In the genomic region with DNA sequence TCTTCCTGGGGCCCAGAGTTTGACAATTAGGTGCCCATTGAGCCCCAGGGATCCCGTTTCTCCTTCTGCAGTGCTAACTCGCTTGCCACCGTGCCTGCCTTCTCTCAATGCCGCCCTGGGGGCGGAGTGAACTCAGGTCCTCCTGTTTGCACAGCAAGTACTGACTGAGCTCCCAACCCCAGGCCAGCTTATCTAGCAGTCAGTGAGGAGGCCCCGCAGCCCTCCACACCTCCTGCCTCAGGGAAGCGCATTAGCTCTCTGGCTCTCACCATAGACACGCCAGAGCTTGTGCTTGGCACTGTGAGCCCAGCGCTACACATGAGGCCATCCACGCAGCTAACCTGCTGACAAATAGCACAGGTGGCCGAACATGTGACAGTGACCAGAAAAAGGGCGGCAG, we compare ENCODE assay signal across 19 mouse cellular contexts. TPM values are rescaled to one million over a fixed set of nuclear protein-coding genes. Genes with fewer than 3 reads are reported as not detected.
A peak's percentile ranks its signal among the peaks of the same experiment; 100 is the strongest.
DNase-seq lines count a peak whose midpoint lies in the region; ATAC-seq and TF ChIP-seq lines count a peak whose summit lies in the region.
"Had no signal": no experiment of that assay in that cellular context is flagged by ENCODE, and none has a peak within 500 bp of the region (broad histone marks: within the 10 kb centered on the region; RNA-seq: fewer than 3 reads in every experiment).

No protein-coding gene starts in this region.

- H3K27ac ChIP-seq in heart, embryonic 14.5 days (replicated peaks in 1 of 2; ENCODE audit: control insufficient read depth in 1 of 2, insufficient read depth in 1 of 2, low read depth in 2 of 2, low read length in 2 of 2), result 0 out of 4 replicates have a peak overlapping the region, but pooled peaks of 1 of the 2 experiments have one; percentile 2
- H3K27ac ChIP-seq in MEL (ENCODE audit: control insufficient read depth, low read depth, low read length), result no peak overlapping the region
- H3K27ac ChIP-seq in embryonic facial prominence, embryonic 13.5 days, result peak overlapping the region; percentile 48; the same call in 1 of the 2 replicates
- no peak overlapping the region for H3K27ac ChIP-seq in liver, embryonic 13.5 days
- H3K27ac ChIP-seq: forebrain, embryonic 10.5 days; hindbrain, embryonic 12.5 days; midbrain, embryonic 12.5 days had no signal

- no peak overlapping the region for H3K4me3 ChIP-seq in heart, embryonic 14.5 days (ENCODE audit: control insufficient read depth in 1 of 2, insufficient read depth in 1 of 2, low read depth in 1 of 2, low read length in 2 of 2)
- no peak overlapping the region for H3K4me3 ChIP-seq in MEL (ENCODE audit: control insufficient read depth in 1 of 2, insufficient read depth in 1 of 2, low read depth in 2 of 2, low read length in 2 of 2)
- no peak overlapping the region for H3K4me3 ChIP-seq in embryonic facial prominence, embryonic 13.5 days
- H3K4me3 ChIP-seq in liver, embryonic 13.5 days (replicated peaks), result no peak overlapping the region
- H3K4me3 ChIP-seq: forebrain, embryonic 10.5 days; hindbrain, embryonic 12.5 days; midbrain, embryonic 12.5 days had no signal

- no peak for TF ChIP-seq POLR2A in MEL (IDR thresholded peaks at IDR 0.05; ENCODE audit: control insufficient read depth in 1 of 2, insufficient read depth in 1 of 2, low read depth in 1 of 2, low read length in 2 of 2, poor library complexity in 1 of 2)

- H3K79me2 ChIP-seq in MEL (ENCODE audit: control insufficient read depth, insufficient read depth, low read length, poor library complexity), result no peaks in the 10 kb centered on the region

- ATAC-seq in heart, embryonic 14.5 days (ENCODE audit: insufficient number of reproducible peaks, insufficient read depth, low FRiP score, low read depth), result no peak
- ATAC-seq in embryonic facial prominence, embryonic 13.5 days (ENCODE audit: insufficient number of reproducible peaks, insufficient read depth, low FRiP score, low TSS enrichment, low read depth), result no peak
- peak; percentile 47 for ATAC-seq in liver, embryonic 13.5 days (ENCODE audit: low read depth)

- no peak overlapping the region for H3K4me2 ChIP-seq in heart, embryonic 14.5 days (ENCODE audit: low read length)
- H3K4me2 ChIP-seq in embryonic facial prominence, embryonic 13.5 days, result peak overlapping the region; percentile 7; the same call in 1 of the 2 replicates
- no peak overlapping the region for H3K4me2 ChIP-seq in liver, embryonic 13.5 days
- H3K4me2 ChIP-seq: hindbrain, embryonic 12.5 days; midbrain, embryonic 12.5 days had no signal

- H3K4me1 ChIP-seq in heart, embryonic 14.5 days (ENCODE audit: control insufficient read depth in 2 of 2, insufficient read depth in 2 of 2, low read length in 2 of 2), result peaks cover 20 to 29% of the 10 kb centered on the region in 2 experiments
- H3K4me1 ChIP-seq in MEL (ENCODE audit: control insufficient read depth in 1 of 2, insufficient read depth in 2 of 2, low read length in 2 of 2), result no peaks in the 10 kb centered on the region
- H3K4me1 ChIP-seq in embryonic facial prominence, embryonic 13.5 days, result peaks cover 30% of the 10 kb centered on the region
- H3K4me1 ChIP-seq in liver, embryonic 13.5 days (replicated peaks), result peaks cover 29% of the 10 kb centered on the region
- H3K4me1 ChIP-seq: midbrain, embryonic 12.5 days had no signal

- no peaks in the 10 kb centered on the region for H3K27me3 ChIP-seq in heart, embryonic 14.5 days (ENCODE audit: control insufficient read depth, insufficient read depth, low read length)
- peaks cover 0 to 2% of the 10 kb centered on the region in 2 experiments; a peak in 2 of 4 replicates for H3K27me3 ChIP-seq in MEL (ENCODE audit: control insufficient read depth in 1 of 2, insufficient read depth in 2 of 2, low read length in 2 of 2)
- no peaks in the 10 kb centered on the region for H3K27me3 ChIP-seq in embryonic facial prominence, embryonic 13.5 days
- no peaks in the 10 kb centered on the region; the same call in 1 of the 2 replicates for H3K27me3 ChIP-seq in liver, embryonic 13.5 days
- H3K27me3 ChIP-seq: hindbrain, embryonic 12.5 days; midbrain, embryonic 12.5 days had no signal

- H3K9me3 ChIP-seq in heart, embryonic 14.5 days (ENCODE audit: control insufficient read depth, low read length), result no peaks in the 10 kb centered on the region
- no peaks in the 10 kb centered on the region for H3K9me3 ChIP-seq in MEL (replicated peaks; ENCODE audit: insufficient read depth, low read length)
- no peaks in the 10 kb centered on the region for H3K9me3 ChIP-seq in embryonic facial prominence, embryonic 13.5 days
- no peaks in the 10 kb centered on the region for H3K9me3 ChIP-seq in liver, embryonic 13.5 days (replicated peaks)
- H3K9me3 ChIP-seq: forebrain, embryonic 10.5 days; hindbrain, embryonic 12.5 days; midbrain, embryonic 12.5 days had no signal

- TF ChIP-seq RAD21 in MEL (IDR thresholded peaks at IDR 0.05; ENCODE audit: low read depth, low read length), result no peak

- H3K36me3 ChIP-seq in heart, embryonic 14.5 days (ENCODE audit: control insufficient read depth, insufficient read depth, low read length), result no peaks in the 10 kb centered on the region
- H3K36me3 ChIP-seq in MEL (ENCODE audit: control insufficient read depth in 1 of 2, insufficient read depth in 2 of 2, low read length in 2 of 2), result no peaks in the 10 kb centered on the region
- peaks cover 2% of the 10 kb centered on the region; the same call in 1 of the 2 replicates for H3K36me3 ChIP-seq in embryonic facial prominence, embryonic 13.5 days
- no peaks in the 10 kb centered on the region for H3K36me3 ChIP-seq in liver, embryonic 13.5 days
- H3K36me3 ChIP-seq: forebrain, embryonic 10.5 days; hindbrain, embryonic 12.5 days; midbrain, embryonic 12.5 days had no signal

- no peak for TF ChIP-seq CTCF in MEL (IDR thresholded peaks at IDR 0.05 in 2 of 3, conservative IDR thresholded peaks at IDR 0.05 in 1 of 3; ENCODE audit: control insufficient read depth in 1 of 3, insufficient read depth in 1 of 3, low read depth in 2 of 3, low read length in 3 of 3, poor library complexity in 1 of 3, severe bottlenecking in 1 of 3)

- peak overlapping the region; percentile 28; the same call in 1 of the 2 replicates for H3K9ac ChIP-seq in heart, embryonic 14.5 days (ENCODE audit: low read length)
- no peak overlapping the region for H3K9ac ChIP-seq in MEL (ENCODE audit: control insufficient read depth, low read depth, low read length, poor library complexity, severe bottlenecking)
- H3K9ac ChIP-seq in embryonic facial prominence, embryonic 13.5 days, result peak overlapping the region; percentile 27; the same call in 1 of the 2 replicates
- no peak overlapping the region for H3K9ac ChIP-seq in liver, embryonic 13.5 days
- H3K9ac ChIP-seq: hindbrain, embryonic 12.5 days; midbrain, embryonic 12.5 days had no signal

- no peak for DNase-seq in heart, postnatal 4 days
- DNase-seq in MEL (ENCODE audit: low read depth, low spot score), result peak; percentile 54
- DNase-seq in liver, embryonic 13.5 days, result no peak
- no peak for DNase-seq in frontal cortex, postnatal 36 days (ENCODE audit: low spot score in 2 of 2)
- no peak for DNase-seq in layer of hippocampus, adult 8-10 months (ENCODE audit: low spot score in 2 of 2)
- no peak for DNase-seq in right cerebral cortex, postnatal 10 days (ENCODE audit: low spot score in 2 of 2)
- DNase-seq: adrenal gland, adult 8-10 months; B cell, adult 2 months; cerebellum, adult 9-10 months; heart, adult 11 months; kidney, adult 8-10 months; layer of hippocampus, adult 9-11 months; lung, adult 18-20 months; thymus, postnatal 4 days had no signal

- whole genome bisulfite sequencing in heart, embryonic 14.5 days, result 30% methylated on average over 12 of the region's 12 CpGs
- WGBS in embryonic facial prominence, embryonic 13.5 days, result 48% methylated on average over 12 of the region's 12 CpGs
- 36% methylated on average over 12 of the region's 12 CpGs for WGBS in liver, embryonic 13.5 days (ENCODE audit: insufficient replicate concordance)

- TF ChIP-seq EP300 in MEL (IDR thresholded peaks at IDR 0.05; ENCODE audit: low read depth in 1 of 2, low read length in 2 of 2), result no peak

TF ChIP-seq in MEL, 35 proteins besides CTCF, POLR2A, EP300 and RAD21:
- TF ChIP-seq HCFC1 (IDR thresholded peaks at IDR 0.05; ENCODE audit: low read depth, low read length) (no peak), MAX (IDR thresholded peaks at IDR 0.05; ENCODE audit: low read length) (no peak), BHLHE40 (IDR thresholded peaks at IDR 0.05; ENCODE audit: borderline replicate concordance, low read depth, low read length) (no peak), CHD1 (IDR thresholded peaks at IDR 0.05; ENCODE audit: low read depth, low read length) (no peak), POLR2AphosphoS5 (IDR thresholded peaks at IDR 0.05; ENCODE audit: borderline replicate concordance, low read depth, low read length) (no peak), ELF1 (IDR thresholded peaks at IDR 0.05; ENCODE audit: low read depth, low read length) (no peak), ZNF384 (IDR thresholded peaks at IDR 0.05; ENCODE audit: low read depth, low read length) (no peak), MYC (IDR thresholded peaks at IDR 0.05; ENCODE audit: low read depth, low read length) (no peak), UBTF (IDR thresholded peaks at IDR 0.05; ENCODE audit: borderline replicate concordance, insufficient read depth, low read depth, low read length) (no peak), ZC3H11A (IDR thresholded peaks at IDR 0.05; ENCODE audit: low read depth, low read length) (no peak), SMC3 (IDR thresholded peaks at IDR 0.05; ENCODE audit: low read depth, low read length) (no peak)

RNA-seq across cellular contexts. Expression of a gene that starts 22.8 kb away (rescaled TPM):
- polyA plus RNA-seq in heart, embryonic 14.5 days (2014; fragmentation: Nextera tagmentation; extraction: Ambion mirVana), result 0.81 and 1.00 TPM in 2 replicates
- total RNA-seq in heart, postnatal 4 days (2021), result under 1 TPM; 0.45 to 0.91 TPM
- total RNA-seq in MEL (2012; rRNA removed), result not detected in 2 replicates
- polyA plus RNA-seq in MEL (2012; ENCODE audit: insufficient read depth in 1 of 2, insufficient read length in 2 of 2, low read depth in 1 of 2, low replicate concordance in 2 of 2, missing spikeins in 1 of 2), result not detected
- 7.0 and 7.7 TPM in 2 replicates for polyA plus RNA-seq in embryonic facial prominence, embryonic 13.5 days (2015; fragmentation: Nextera tagmentation; extraction: Ambion mirVana)
- 1.6 TPM in 2 replicates for polyA plus RNA-seq in liver, embryonic 13.5 days (2015; fragmentation: Nextera tagmentation; extraction: Ambion mirVana)
- under 1 TPM; 0.14 to 0.18 (median 0.17) TPM for total RNA-seq in layer of hippocampus, adult 8-10 months (2022)

RNA-seq across cellular contexts. Expression of a gene that starts 55.8 kb away (rescaled TPM):
- 40.7 and 41.5 TPM in 2 replicates for polyA plus RNA-seq in heart, embryonic 14.5 days (2014; fragmentation: Nextera tagmentation; extraction: Ambion mirVana)
- 10 to 100 TPM; 37.7 to 38.1 TPM for total RNA-seq in heart, postnatal 4 days (2021)
- total RNA-seq in MEL (2012; rRNA removed), result 55.3 and 55.9 TPM in 2 replicates
- polyA plus RNA-seq in MEL (2012; ENCODE audit: insufficient read depth in 1 of 2, insufficient read length in 2 of 2, low read depth in 1 of 2, low replicate concordance in 2 of 2, missing spikeins in 1 of 2), result 10 to 100 TPM in 1 of 2 experiments, not detected in 1; 62.9 TPM
- polyA plus RNA-seq in embryonic facial prominence, embryonic 13.5 days (2015; fragmentation: Nextera tagmentation; extraction: Ambion mirVana), result 54.1 and 66.3 TPM in 2 replicates
- 35.3 and 43.9 TPM in 2 replicates for polyA plus RNA-seq in liver, embryonic 13.5 days (2015; fragmentation: Nextera tagmentation; extraction: Ambion mirVana)
- total RNA-seq in layer of hippocampus, adult 8-10 months (2022), result 10 to 100 TPM; 56.2 to 59.7 (median 58.3) TPM

Comparison
In these comparisons a context has a peak if more than half of its experiments do, and no peak if none do; other contexts are left out.
1. H3K9ac ChIP-seq: peak in heart, embryonic 14.5 days (single experiment) and embryonic facial prominence, embryonic 13.5 days (single experiment); none in MEL (single experiment) and liver, embryonic 13.5 days (single experiment).